Mouse (Mus musculus) inflammation-experienced regulatory T-cells, adult 6 months (primary cell): Measurements from ENCODE around the gene Fto. TPM values are rescaled to one million over a fixed set of nuclear protein-coding genes. Genes with fewer than 3 reads are reported as not detected.

Experiments used
- ATAC-seq: one replicate; pipeline ENCODE4 v1.8.0; 2017
- polyA plus RNA-seq, 3 experiments: library from polyadenylated mRNA; unstranded; fragments of 100-300 nt; shearing (Covaris generic); gene quantifications; one replicate each; pipeline ENCODE4 v1.2.1; 2017

The Fto gene
- polyA plus RNA-seq, 3 experiments from 2014 or later = 41.0 to 102 (median 94.5) TPM

DNA sequence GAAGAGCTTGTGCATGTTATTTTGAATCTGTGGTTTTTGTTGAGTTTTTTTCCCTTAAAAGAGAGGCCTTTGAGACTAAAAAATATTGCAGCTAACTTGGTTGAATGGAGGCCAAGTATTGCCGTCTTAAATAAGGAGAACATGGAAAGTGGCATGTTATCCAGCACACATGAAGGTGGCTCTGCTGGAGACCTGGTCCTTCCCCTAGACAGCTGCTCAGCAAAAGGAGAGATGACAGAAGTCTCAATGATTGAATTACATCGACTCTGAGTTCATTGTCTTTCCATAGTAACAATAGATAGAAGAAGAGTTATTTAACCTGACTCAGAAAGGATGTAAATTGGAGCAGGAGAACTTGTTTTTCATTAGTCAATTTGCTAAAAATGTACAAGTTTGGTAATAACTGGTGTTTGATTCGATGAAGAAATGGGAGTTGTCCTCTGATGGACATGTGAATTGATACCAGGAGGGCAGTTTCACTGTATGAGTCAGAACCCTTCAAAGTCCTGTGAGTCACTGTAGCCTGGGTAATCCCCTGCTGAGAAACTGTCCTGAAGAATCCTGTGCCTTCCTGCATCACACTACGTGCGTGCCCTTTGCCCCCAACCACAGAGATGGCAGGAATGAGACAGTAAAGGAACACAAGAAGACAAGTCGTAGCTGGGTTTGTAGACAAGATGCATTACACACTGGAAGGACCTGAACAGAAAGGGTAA, 82.2 kb downstream of the Fto start:
- peak; percentile 54 for ATAC-seq

DNA sequence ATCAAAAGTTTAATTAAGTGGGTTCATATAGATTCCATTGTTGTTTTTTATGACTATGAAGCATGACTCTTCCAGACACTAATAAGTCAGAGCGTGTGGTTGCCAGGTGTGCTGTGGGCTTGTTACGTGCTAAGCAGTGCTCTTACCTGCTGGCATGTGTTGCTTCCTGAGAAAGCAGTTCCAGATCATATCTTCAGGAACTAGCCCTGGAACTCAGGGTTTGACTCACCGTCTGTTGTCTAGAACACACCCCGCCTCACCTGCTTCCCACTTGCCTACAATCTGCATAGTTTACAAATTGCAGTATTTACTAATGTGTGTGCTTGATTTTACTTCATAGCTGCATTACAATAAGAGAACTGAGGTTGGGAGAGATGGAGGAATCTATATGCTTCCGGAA, 84.7 kb downstream of the Fto start:
- ATAC-seq = no peak

DNA sequence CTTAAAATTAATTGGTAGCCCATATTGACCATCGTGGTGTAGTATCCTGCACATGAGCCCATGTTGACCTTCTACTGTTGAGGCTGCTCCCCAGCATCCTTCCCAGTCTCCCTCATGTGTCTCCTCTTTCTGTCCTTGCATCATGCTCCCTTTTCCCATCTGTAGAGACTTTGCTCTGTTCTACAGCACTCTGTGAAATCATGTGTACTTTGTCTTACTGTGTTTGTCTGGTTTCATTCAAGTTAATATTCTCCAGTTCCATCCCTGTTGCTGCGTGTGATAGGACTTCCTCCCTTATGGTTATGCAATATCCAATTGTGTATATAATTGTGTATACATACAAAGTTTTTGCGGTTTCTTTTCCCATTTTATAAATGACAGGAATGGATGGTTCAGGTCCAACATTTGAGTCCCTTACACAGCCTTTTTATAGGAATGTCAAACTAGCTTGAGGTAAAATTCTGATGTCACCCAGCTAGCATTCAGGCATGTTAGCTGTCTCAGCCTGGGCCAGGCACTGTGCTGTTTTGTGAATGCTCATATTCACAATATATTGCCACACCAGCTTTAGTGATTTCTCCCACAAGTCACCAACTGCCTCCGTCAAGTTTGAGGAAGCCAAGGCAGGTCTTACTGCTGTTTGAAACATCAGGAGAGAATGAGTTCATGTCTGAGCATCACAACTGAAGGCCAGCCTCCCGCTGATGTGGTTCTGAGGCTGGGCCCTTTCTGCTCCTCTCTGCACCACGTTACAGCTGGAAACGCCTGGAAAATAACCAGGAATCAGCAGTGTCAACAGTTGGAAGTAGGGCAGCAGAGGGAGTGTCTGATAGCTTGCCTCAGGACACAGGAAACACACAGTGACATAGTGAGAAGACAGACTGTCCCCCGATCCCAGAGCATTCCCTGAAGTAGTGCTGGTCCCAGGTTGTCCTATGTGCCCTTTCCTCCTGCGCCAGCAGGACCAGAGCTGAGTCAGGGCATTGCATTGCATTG, 90.0 kb downstream of the Fto start:
- ATAC-seq = no peak

DNA sequence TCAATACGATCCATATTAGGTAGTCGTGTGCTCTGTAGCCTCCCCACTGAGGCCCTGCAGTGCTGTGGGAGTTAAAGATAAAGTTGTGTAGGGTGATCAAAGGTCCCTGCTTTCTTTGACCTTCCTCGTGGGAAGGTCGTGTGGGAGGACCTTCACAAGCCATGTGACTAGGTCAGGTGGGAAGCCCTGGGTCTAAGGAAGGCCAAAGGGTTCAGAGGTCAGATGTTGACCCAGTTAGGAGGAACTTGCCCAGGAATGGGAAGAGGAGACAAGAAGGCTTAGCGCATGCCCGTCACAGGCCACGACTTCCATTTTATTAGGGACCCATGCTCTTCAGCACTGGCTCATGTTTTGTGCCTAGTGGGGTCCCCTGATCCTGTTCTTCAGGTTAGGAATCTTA, 91.0 kb downstream of the Fto start:
- no peak for ATAC-seq

DNA sequence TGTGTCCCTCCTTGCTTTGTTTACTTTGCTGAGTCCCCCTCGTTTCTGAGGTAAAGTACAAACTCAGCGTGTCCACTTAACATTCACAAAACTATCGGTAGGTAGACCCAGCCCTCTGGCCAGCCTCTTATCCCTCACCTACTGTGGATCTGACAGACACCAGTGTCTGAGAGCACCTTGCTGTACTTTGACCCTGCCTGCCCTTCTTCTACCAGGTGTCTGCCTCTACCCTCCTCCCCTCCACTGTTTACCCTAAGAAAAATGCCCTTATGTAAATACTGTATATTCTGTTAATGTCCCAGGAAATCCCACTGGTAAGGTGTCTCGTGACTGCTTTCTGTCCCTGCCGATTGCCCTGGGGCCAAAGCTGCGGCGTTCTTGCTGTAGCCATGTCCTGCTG, 91.8 kb downstream of the Fto start:
- ATAC-seq = no peak

DNA sequence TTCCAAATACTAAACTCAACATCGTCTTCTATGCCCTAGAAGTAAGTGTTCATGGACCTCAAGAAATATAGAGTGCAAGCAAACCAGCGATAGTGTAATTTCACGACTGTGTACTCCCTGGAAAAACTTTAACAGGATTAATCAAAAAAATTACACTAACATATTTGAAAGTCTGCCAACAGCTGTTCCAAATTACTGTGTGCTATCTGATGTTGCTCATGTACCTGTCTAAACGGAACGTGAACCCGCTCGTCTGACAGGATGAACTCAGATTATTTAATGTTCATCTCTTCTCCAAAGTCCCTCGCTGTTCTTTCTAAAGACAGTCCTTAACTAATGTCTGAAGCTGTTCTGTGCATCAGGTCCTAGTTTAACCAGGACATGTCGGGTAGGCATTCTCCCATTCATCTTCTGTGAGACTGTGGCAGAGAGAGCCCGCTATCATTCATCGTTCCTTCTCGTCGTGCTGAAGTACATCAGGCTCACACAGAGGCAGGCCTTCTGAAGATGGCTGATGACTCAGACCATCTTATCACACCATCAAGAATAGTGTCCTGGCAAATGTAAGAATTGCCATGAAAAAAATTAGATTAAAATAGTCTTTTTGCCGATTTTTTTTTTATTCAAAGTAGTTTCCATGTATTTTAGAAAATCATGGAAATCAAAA, 93.4 kb downstream of the Fto start:
- no peak for ATAC-seq

DNA sequence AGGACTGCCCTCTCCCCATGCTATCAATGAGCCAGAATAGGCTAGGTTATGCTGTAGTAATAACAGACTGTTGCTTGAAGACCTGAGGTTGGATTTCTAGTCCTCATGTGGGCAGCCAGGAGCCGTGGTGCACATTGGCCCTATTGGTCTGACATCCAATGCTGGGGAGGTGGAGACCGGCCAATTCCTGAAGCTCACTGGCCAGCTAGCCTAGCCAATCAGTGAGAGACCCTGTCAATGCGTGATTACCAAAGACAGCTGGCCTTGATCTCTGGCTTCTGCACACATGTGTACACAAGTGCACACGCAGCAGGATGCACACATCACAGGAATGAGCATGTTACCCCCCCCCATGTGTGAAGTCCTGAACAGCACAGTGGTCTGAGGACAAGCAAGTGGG, 94.6 kb downstream of the Fto start:
- ATAC-seq = no peak

DNA sequence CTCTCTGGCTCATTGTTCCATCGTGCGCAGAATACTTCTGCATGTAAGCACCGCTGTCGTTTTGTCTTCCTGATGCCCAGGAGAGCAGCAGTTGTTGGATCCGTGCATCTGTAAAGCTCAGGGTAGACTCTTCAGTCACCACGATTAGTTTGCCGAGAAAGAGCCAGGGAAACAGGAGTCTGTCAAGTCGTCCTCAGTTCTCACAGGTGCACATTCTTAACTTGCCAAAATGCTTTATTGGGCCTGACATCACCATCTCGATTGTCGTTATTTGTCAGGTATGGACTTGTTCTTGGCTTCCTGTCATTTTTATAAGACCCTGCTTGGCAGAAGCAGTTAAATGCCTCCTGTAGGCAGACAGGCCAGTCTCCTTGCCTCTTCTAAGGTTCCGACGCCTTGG, 96.7 kb downstream of the Fto start:
- no peak for ATAC-seq

DNA sequence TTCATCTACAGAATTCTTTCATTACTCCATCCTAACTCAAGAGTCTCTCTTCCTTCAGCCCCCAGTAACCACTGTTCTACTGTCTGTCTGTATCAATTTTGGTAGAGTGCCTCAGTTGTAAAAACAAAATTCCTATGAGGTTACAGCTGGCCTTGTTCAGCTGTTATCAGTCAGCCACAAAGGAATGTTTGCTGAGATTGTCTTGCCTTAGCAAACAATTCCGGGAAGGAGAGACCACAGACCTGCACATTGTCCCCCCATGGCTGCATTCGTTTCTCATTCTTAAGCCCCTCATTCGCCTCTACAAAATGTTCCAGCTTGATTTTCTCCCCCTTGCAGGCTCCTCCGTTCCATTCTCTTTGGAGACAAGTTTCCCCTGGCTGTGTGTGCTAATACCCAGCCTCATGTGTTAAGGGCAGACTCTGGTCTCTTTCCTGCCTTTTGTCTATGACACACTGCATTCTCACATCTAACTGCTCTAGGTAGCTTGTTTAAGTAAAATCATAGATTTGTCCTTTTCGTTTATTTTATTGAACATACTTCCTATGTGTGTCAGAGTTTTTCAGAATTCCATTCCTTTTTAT, 111.3 kb downstream of the Fto start:
- no peak for ATAC-seq

DNA sequence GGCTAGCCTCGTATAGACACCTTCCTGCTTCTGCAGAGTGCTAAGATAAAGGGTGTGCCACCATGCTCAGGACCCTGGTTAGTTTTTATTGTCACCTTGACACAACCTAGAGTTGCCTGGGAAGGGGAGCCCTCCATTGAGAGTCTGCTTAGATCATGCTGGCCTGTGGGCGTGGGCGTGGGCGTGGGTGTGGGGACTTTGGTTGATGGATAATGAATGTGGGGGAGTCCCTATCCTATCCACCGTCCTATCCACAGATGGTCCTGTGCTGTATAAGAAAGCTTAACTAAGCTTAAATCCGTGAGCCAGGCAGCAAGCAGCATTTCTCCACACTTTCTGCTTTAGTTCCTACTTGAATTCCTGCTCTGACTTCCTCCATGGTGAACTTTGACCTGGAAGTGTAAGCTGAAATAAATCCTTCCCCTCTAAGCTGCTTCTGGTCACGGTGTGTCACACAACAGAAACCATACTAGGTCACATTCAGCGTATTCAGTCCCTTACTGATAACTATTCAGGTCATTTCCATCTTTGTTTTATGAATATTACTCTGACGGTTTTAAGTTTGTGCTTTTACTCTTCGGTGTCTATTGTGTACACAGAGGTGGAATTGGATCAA, 112.0 kb downstream of the Fto start:
- no peak for ATAC-seq

DNA sequence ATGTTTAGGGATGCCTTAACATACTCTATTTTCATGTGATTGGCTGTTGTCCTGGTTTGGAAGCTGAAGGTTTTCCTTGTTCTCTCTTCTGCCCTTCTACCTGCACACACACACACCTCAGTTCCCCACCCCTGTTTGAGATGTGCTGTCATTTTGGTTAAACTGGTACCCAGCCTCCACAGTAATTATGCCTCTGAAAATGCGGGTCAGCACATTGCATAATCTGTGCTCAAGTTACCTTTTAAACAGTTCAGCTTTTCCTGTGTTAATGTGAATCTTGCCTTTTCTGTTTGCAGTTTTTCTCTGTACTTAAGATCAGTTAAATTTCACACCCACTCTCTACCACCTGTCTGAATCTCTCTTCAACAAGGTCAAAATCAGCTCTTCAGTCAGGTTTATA, 113.2 kb downstream of the Fto start:
- no peak for ATAC-seq

DNA sequence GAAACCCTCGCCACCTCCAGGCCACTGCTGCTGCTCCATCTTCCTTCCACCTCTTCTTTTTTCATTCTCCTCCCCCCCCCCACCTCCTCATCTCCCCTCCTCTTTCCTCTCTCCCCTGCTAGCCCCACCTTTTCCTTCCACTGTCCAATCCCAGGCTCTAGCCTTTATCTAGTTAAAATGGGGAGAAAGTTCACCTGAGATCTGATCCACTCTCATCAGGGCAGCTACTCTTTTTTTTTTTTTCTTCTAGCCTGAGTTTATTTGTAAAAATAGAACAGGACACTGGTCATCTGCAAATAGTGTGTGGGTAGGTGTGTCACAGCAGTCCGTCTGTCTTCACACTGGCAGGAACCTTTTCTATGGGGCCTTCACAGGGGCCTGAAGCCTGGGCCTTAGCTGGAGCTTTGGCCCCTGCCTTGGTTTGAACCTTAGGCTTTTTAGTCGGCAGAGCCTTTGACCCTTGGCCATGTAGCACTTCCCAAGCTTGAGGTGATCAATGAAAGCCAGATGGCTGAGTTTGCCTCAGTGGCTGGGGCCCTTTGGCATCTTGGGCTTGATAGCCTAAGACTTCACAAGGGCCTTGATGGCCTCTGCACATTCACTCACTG, 117.1 kb downstream of the Fto start:
- no peak for ATAC-seq

DNA sequence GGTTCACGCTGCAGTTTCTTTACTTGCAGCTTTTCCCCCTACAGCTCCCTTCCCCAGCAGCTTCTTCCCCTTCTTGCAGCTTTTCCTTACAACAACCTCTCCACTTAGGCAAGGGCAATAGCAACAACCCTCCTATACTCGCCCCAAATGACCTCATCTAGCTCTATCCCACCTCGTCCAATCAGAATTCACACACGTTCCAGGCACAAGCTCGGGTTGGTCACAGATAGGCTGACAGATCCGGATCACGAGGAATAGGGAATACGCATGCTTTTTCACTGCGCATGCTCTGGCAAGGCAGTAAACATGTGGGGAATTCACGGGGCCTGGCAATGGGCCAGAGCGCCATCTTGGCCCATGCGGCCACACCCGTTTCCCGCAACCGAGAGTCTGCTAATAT, 122.7 kb downstream of the Fto start:
- no peak for ATAC-seq

DNA sequence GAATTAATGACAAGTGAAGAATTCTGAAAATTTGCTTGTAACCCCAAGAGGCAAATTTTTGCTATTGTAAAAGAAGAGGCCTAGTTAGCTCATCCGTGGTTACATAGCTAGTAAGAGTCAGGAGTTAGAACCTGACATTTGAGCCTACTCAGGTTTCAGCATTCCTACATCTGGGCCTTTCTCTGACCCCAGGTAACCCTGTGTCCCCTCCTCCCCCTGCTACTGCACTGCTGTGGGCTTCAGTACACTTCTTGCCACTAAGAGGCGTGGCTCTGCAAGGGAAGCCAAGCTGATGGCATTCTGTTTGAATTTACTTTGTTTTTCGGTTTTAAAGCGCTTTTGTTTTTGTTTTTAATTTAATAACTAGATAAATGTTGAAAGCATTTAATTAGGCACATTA, 130.6 kb downstream of the Fto start:
- no peak for ATAC-seq

DNA sequence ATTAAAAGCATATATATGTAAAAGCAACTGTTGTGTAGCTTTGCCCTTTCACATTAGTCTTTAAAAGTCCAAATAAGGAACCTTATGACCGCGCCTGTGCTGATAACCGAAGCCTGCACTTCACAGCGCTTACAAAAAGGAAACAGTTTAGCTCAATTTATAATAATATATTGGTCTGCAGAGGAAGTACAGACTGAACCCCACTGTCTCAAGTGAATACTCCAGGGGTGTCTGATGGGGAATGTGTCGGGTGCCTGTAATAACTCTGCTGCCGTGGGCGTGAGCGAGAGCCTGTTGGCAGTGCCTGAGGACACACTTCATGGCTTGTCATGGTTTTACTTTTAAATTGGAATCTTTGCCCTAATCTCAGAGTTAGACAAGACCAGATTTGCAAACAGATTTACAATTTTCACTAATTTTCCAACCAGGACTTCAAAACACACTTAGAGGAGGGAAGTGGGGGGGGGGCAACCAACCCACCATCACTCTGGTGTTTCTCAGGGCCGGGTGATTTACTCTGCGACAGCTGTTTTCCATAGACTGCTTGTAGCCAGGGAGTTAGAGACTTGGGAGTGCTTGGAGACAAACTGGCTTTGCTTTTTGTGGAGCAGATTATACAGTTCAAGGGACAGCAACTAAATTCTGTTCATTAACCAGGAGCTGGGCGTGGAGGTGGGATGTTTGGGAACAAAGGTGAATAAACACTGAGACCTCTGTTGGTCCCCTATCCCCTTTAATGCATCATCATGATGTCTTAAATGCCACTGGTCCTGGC, 131.5 kb downstream of the Fto start:
- ATAC-seq = no peak

DNA sequence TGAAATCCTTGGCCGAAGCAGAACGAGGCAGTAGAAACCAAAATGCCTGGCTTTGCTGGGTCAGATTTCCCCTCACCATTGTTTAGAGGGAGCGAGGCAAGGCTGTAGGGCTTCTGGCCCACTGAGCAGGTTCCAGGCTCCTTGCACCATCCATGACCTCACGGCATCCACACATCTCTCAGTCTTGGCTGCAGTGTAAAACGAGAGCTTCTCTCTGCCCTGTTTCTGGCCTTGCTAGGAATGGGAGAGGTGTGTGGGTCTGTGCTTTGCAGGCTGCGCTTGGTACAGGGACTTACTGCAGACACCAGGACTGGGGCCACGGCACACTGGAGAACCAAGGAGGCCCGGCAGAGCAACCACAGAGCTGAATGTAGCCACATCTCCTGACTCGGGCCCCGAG, 132.2 kb downstream of the Fto start:
- no peak for ATAC-seq

DNA sequence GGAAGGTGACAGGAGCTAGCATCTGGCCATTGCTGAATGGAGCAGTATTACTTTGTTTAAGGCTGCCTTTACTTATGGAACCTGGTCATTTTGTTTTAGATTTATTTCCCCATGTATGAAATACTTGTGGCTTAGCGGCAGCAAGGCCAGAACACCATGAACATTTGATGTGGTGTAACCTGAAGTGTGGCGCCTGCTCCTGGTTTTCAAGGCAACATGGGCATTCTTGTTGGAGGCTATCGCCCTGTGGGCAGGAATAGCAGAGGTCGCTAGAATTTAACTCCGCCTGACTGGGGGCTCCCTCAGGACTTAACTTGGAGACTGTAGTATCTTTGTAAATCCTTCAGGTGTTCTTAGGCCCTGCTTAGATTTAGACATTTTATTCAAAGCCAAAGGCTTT, 132.7 kb downstream of the Fto start:
- no peak for ATAC-seq

DNA sequence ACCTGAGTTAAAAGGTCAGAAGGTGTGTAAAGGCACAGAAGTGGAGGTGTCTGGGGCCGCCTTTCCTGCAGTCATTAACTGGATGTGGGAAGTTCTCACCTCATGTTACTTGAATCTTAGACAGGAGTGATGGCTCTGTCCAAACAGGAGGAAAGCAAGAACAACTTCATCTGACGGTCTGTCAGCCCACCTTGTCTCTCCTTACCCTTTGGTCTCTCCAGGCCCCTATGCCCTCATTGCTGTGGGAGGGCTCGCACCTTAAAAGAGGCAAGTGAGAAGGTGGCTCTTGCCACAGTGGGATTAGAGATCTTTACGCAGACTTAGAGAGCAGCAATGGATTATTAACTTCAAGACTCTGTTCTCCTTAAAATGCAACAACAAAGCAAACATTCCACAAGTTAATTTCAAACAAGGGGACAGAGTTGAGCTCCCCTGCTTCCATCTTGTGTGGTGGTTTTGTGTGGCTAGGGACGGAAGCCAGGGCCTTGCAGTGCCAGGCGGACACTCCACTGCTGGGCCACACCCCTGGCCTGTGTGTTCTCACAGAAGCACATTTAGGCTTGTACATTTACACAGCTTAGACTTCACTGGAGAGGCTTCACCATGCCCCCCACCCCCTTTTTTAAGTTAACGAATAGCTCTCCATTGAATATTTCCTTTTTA, 135.5 kb downstream of the Fto start:
- ATAC-seq = no peak

DNA sequence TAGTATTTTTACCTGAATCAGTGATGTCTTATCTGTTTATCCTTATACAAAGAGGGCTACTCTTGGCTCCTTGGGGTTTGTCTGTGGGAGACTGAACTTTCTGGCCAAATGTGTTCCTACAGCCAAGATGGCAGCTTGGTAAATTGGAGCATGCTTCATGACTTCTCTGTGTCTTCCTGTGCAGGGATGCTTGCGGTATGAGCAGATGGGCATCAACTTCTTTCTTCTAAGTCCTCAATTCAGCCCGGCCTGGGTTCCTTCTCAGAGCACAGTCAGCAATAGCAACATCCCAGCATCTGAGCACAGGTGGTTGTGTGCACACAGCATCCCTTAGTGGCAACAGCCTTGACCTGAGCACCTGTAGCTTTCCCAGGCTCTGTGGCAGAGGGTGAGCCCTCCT, 141.6 kb downstream of the Fto start:
- ATAC-seq = no peak

DNA sequence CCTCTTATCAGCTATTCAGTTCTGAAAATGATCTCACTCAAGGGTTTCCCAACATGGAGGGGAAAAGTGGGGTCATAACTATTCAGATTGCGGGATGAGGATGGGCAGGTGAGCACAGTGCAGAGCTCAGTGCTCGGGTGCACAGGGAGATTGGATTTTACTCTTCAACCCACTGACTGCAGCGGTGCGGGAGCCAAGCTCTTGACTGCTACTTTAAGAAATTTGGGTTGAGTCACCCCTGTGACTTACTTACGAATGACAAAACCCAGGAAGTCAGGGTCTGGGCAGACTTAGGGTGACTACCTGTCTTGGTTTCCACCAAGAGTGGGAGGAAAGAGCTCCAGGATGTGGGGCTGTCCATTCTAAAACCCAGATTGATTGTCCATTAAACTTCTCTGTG, 142.3 kb downstream of the Fto start:
- ATAC-seq = no peak

DNA sequence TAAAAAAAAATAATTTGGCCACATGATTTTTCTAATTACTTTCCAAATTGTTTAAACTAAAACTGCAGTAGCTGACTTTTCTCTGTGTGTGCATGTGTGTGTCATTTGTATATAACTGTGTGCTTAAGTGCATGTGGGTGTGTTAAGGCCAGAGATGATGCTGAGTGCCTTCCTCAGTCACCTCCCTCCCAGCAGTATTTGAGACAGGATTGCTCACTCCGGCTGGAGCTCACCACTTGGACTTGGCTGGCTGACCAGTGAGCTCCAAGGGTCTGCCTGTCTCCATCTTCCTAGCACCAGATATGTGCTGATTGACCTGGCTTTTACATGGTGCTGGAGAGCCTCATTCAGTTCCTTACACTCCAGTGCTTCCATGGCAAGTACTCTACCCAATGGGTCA, 144.7 kb downstream of the Fto start:
- no peak for ATAC-seq
